Mouse (Mus musculus): ENCODE data around the gene Kcnn4.

The Kcnn4 gene

DNA sequence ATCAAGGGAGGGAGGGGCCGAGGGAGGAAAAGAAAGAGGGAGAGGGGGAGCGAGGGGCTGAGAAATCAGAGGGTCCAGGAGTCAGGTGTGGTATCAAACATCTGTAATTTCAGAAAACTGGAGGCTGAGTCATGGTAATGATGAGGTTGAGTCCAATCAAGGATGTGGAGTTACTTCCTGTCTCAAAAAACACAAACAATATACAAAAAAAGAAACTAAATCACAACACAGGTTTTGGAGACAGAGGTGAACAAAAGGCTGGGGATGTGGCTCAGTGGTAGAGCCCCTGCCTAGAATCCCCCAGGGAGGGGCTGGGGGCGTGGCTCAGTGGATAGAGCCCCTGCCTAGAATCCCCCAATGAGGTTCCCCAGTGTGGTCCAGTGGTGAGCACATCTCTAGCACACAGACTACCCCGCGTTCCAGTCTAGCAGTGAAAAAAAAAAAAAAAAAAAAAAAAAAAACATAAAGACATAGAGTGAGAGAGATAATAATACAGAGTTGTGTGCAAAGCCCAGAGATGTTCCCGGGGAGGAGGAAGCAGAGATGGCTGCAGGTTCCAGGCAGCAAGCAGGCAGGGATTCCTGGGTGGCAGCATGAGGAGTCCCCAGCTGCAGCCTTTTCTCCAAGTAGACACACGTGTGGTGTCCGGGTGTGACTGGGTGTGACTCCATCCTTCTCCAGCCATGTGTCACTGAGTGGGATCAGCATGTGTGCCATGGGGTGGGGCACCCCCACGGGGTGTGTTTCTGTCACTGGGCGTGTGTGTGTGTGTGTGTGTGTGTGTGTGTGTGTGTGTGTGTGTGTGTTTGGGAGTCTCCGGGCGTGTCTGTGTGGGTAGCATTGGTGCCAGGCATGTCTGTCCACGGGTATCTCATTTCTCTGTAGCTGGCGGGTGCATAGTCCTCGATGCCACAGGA, 3.1 kb upstream of the Kcnn4 start:
- DNase-seq (ENCODE audit: low spot score in 2 of 2) = no peak

DNA sequence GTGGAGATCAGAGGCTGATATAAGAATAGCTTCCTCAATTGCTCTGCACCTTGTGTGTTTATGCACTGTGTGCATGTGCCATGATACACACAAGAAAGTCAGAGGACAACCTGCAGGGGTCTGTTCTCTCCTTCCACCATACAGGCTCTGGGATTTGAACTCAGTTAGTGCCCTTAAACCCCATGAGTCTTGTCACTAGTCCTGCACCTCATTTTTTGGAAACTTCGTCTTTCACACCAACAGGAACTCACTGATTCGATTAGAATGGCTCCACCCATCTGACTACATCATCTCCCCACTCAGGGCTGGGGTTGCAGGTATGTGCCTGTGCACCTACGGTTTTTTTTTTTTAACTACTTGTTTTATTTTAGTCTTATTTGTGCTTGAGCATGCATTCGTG, 1.8 kb upstream of the Kcnn4 start:
- DNase-seq (ENCODE audit: low spot score in 2 of 2) = no peak

DNA sequence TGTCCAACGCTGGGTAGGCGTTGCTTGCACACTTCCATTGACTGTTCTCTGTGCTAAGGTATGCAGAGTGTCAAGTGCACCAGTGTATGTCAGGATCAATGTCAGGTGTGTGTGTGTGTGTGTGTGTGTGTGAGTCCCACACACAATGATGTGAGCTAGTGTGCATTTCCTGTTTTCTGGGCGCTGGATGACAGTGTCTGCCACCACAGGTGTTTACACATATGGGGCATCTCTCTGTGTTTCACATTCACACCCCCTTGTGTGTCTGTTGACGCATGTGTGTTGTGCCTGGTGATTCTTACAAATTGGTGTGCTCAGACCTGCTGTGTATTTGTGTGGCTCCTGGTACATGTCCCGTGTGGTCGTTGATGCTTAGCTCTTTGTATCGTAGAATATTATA, 1.1 kb upstream of the Kcnn4 start:
- no peak for DNase-seq (ENCODE audit: low spot score in 2 of 2)

DNA sequence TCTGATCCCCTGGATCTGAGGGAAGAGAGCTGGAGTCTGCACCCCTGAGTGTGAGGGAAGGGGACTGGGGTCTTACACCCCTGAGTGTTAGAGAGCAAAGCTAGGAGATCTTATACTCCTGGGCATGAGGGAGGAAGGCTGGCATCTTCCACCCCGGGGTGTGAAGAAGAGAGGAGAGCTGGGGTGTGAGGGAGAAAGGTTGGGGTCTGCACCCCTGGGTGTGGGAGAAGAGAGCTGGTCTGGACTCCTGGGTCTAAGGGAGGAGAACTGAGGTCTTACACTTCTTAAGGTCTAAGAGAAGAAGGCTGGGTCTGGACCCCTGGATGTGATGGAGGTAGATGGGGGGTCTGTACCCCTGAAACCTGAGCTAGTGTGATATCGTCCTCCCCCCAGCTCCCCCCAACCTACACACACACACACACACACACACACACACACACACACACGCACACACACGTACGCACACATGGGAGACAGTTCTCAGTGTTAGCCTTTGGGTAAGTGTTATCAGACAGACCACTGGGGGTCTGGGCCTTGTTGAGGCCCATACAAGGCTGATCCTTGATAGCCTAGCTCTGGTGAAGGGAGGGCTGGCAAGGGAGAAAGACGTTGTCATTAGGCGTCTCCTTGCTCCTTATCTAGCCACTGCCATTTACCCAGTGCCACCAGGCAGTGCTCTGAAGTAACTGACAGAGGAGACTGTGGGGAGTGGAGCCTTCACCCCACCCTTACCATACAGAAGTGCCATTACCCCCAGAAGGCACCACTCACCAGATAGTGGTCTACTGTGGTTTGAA, 1.1 kb downstream of the Kcnn4 start:
- peak; percentile 79 to 86 for DNase-seq (ENCODE audit: low spot score in 2 of 2)

DNA sequence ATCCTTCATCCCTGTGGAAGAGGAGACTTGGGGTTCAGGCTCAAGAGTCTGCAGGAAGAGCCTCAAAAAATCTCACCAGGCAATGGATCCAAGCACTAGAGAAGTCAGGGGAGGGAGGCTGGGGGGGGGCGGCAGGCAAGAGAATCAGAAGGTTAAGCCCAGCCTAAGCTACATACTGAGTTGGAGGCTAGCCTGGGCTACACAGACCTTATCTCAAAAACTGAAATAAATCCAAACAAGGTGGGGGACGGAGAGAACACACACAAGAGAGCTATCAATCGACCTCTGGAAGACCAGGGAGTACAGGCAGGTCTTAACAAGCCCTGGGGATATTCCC, 1.7 kb downstream of the Kcnn4 start:
- no peak for DNase-seq (ENCODE audit: low spot score in 2 of 2)

DNA sequence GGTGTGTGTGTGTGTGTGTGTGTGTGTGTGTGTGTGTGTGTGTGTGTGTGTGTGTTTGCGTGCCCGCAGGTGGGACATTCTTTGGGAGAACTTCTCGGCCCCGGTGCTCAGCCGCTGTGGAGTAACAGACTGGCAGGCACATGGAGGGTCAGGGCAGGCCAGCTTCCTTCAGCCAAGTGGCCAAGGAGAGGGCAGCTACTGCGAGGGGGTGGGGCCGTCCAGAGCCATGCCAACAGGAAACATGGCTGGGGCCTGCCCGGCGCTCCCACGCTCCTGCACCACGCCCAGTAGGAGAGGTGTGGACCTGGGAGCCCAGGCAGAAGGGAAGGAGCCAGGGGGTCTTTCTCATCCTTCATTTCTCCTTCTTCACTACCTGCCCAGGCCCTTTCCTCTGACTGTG, 2.2 kb downstream of the Kcnn4 start:
- peak; percentile 78 to 88 for DNase-seq (ENCODE audit: low spot score in 2 of 2)

DNA sequence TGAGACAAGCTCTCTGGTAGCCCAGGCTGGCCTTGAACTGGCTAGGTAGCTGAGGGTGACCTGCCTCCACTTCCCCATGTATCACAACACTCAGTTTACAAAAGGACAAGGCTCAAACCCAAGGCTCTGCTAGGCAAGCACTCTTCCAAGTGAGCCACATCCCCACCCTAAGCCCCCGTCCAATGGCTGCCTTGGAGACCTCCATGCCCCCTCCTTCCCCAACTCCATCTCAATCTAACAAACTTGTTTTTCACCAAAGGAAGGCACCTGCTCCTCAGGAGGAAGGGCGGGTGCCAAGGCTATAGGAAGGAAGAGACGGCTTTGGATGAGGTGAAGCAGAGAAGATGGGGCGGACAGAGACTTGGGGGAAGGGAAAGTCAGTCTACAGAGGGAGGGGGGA, 2.7 kb downstream of the Kcnn4 start:
- DNase-seq (ENCODE audit: low spot score in 2 of 2) = peak in 1 of 2 experiments; percentile 75

DNA sequence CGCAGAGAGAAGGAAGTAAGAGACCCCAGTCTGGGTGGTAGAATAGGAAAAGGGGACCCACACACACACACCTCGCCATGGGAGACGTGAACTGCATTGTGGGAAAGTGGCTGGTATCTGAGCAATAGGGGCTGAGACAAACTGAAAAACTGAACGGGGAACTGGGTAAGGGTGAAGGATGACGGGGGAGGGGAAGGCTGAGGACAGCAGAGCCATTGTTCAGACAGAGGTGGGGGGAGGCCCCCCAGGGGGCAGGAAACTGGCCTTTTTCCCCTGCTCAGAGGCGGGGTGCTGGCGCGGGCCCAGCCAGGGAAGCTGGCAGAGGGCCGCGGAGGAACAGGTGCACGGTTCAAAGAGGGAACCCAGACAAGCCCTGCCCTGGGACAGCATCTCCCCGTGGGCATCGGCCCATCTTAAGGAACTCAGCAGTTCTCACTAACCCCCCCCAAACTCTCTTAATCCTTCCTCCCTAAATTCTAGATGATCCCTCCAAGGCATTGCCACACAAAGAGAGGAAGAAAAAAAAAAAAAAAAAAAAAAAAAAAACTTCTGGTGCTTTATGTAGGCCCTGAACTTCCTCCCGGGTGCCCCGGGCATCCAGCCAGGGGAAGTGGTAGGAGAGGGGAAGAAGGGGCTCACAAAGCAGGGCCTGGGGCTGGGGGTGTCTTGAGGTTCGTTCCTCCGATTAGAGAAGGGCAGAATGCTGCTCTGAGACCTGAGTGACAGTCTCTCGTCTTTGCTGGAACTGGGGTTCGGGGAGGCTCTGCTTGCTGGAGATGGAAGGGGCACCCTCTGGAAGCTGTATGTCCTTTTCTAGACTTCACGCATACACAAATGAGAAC, 3.7 kb downstream of the Kcnn4 start:
- peak; percentile 78 to 88 for DNase-seq (ENCODE audit: low spot score in 2 of 2)

DNA sequence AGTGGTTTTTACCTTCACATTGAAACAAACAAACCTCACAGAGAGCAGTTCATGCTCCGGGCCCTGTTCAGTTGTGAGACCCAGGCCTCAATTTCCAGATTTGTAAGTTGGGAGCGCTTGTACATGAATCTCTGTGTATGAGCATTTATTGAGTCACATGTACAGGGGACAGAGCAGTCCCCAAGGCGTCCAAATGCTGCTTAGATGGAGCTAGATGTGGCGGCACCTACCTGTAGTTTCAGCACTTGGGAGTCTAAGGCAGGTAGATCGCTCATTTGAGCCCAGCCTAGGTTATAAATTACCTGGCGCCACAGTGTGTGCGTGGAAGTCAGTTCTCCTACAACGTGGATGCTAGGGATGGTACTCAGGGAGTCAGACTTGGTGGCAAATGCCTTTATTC, 6.4 kb downstream of the Kcnn4 start:
- DNase-seq (ENCODE audit: low spot score in 2 of 2) = no peak

DNA sequence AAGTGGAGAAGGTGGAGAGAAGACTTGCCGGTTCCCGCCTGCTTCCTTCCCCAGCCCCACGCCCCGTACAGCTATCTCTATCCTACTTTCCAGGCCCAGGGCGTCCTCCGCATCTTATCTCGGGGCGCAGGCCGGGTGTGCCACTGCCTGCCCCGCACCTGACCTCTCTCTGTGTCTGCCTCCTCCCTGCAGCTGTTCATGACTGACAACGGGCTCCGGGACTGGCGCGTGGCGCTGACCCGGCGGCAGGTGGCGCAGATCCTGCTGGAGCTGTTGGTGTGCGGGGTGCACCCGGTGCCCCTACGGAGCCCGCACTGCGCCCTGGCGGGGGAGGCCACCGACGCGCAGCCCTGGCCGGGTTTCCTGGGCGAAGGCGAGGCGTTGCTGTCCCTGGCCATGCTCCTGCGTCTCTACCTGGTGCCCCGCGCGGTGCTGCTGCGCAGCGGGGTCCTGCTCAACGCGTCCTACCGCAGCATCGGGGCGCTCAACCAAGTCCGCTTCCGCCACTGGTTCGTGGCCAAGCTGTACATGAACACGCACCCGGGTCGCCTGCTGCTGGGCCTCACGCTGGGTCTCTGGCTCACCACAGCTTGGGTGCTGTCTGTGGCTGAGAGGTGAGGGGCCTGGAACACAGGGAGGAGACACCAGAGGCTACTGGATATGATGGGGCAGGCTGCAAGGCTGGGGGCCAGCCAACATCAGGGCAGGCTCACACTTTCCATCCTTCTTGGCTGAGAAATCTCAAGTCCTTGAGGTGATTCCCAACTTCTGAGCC, 7.2 kb downstream of the Kcnn4 start:
- DNase-seq (ENCODE audit: low spot score in 2 of 2) = peak; percentile 94

DNA sequence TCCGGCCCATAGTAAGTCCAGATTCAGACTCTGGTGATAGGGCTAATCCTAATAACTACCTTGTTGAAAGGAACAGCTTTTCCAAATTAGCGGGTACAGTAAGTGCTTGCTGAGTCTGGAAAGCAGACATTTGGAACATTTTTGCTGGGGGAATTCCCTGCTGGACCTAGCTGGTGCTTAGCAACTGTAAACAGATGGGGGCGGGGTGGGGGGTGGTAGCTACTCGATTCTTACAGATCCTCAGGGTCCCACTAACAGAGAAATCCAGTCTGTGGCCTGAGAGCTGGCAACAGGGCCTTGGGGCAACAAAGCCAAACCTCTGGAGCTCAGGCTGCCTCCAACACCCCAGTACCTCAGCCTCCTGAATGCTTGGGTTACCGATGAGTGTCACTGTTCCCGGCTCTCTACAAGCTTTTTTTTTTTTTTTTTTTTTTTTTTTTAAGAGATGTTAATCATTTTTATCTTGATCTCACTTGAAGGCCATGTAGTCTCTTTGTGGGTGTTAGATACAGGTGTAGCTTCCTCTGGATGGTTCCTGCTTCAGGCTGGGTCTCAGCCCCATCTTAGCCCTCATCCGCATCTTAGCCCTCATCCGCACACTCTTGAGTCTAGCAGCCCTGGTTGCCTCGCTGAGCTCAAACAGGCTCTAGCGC, 8.1 kb downstream of the Kcnn4 start:
- DNase-seq (ENCODE audit: low spot score in 2 of 2) = peak in 1 of 2 experiments; percentile 63

DNA sequence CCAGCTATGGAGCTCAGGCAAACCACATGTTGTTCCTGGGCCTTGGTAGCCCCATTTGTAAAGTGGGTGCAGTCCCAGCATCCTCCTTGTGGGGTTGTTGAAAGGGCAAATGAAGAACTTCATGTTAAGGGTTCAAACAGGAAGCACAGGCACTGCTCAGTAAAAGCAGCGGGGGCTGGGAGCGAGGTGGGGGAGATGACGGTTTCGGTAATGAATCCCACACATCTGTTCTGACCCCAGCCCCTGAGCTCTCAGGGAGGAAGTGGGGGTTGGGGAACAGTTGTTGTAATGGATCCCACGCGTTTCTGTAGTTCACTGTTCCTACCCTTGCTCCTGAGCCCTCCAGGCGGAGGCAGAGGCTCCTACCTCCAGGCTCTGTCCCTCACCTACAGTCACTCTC, 9.9 kb downstream of the Kcnn4 start:
- peak in 1 of 2 experiments; percentile 76 for DNase-seq (ENCODE audit: low spot score in 2 of 2)

DNA sequence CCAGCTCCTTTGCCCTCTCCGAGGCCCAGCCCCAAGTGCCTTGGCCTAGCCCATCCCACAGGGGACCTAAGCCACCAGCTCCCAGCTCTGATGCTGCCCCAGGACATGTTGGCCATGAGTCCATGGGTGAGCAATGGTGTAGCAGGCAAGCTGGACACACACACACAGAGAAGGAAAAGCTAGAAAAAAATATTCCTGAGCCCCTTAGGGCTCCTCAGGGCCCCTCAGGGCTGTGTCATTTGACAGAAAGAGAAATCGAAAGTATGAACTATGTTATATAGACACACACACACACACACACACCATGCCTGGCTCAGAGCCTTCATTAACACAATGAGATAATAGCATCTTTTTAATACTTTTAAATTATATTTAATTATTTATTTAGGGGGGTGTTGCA, 10.3 kb downstream of the Kcnn4 start:
- DNase-seq (ENCODE audit: low spot score in 2 of 2) = no peak

DNA sequence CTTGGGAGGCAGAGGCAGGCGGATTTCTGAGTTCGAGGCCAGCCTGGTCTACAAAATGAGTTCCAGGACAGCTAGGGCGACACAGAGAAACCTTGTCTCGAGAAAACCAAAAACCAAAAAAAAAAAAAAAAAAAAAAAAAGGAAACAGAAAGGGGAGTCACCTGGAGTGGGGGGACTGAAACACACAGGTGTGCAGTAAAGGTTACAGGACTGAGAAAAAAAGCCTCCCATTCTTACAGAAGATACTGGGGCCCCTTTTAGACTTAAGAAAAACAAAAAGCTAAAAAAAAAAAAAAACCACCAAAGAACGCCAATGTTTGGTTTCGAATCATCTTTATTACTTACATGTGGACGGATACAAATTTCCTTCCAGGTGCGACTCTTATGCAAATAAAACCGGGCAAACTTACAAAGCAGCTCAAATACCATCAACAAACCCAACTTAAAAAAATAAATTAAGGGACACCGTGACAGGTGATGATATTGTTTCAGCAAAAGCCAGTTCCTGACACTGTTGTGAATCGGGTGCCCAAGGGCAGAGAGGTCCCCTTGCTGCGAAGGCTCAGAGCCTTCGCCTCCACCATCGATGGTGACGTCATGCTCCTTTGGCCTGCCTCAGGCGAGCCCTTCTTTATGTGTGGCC, 12.8 kb downstream of the Kcnn4 start:
- DNase-seq (ENCODE audit: low spot score in 2 of 2) = no peak

DNA sequence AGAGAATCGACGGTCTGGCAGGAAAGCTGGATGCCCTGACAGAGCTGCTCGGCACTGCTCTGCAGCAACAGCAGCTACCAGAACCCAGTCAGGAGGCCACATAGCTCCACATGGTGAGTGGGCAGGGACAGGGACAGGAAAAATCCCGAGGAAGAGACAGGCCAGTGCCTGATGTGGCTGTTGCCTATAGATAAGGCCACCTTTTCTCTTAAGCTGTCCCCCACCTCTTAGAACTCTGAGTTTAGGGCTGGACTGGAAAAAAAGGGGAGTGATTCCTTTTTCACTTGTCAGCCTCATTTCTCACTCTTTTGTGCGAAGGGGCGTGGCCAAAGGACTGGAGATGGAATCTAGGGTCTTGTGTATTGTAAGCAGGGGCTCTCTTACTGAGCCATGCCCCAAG, 14.0 kb downstream of the Kcnn4 start:
- no peak for DNase-seq (ENCODE audit: low spot score in 2 of 2)

DNA sequence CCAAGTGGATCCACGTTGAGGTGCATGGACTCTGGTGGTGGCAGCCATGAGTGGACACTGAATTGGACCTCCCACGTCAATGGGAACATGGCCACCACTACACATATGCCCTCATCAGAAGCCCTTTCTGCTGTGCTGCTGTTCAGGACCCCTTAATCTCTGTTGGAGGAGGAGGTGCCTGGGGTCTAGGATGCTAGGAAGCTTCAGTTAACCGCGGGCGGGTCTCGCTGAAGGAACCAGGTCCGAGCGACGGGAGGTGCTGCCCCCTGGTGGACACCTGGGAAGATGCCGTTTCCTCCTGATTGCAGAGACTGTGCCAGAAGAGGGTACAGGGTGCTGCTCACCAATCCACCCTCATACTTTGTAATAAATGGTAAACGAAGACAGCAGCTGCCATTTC, 14.8 kb downstream of the Kcnn4 start:
- DNase-seq (ENCODE audit: low spot score in 2 of 2) = peak; percentile 81 to 96

DNA sequence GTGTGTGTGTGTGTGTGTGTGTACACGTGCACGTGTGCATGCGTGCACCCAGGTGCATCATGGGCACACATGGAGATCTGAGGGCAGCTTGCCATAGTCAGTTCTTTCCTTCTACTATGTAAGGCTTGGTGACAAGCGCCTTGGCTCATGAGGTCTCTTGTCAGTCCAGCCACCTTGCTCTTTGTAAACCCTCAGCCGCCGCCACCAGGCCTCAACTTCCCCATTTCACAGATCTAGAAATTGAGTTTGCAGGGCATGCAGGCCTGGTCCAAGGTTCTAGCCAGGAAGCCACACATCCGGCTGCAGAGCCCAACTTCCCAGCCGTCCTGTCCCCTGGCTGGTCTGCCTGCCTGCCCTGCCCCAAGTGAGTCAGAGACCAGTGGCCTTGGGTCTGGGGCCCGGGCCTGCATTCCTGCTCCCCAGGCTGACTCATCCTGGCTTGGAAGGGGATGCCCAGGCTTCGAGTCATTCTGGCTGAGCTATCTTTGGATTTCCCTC, 17.0 kb downstream of the Kcnn4 start:
- DNase-seq (ENCODE audit: low spot score in 2 of 2) = no peak

DNA sequence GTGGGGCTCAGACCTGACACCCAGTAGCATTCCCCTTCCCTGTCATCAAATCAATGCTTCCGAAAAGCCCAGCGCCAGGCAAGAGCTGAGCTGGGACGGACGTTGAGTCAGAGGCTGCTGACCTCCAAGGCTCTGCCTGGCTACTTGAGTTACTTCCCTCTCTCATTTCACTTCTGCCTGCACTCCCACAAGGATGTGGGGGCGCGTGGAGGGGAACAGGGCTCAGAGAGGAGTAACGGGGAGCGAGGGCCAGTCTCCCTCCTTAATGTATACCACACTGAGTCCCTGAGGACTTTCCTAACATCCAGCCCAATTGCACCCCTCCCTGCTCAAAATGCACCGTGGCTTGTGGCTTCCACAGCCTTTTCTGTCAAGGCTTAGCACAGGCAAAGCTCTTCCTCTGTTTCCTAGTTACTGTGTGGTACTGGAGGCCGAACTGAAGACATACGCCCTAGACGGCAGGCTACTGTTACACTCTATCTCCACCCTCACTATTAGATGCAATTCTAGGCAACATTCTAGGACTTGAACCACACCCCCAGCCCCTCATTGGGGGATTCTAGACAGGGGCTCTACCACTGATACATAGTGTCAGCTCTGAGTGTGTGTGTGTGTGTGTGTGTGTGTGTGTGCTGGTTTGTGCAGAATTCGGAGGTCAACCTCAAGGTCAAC, 19.6 kb downstream of the Kcnn4 start:
- DNase-seq (ENCODE audit: low spot score in 2 of 2) = no peak

DNA sequence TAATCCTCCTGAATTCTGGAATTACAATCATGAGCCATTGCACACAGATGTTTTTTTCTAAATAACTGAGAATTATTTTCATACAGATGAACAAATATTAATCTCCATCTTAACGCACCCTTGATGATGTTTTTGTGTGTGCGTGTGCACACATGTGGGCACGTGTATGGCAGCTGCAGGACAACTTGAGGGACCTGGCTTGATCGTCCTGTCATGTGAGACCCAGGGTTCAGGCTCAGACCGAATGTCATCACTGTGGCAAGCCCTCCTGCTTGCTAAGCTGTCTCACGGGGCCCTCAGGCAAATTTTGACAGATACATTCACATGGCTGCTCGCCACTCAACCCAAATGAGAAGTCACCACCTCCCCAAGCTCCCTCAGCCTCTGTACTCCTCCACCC, 20.4 kb downstream of the Kcnn4 start:
- no peak for DNase-seq (ENCODE audit: low spot score in 2 of 2)

DNA sequence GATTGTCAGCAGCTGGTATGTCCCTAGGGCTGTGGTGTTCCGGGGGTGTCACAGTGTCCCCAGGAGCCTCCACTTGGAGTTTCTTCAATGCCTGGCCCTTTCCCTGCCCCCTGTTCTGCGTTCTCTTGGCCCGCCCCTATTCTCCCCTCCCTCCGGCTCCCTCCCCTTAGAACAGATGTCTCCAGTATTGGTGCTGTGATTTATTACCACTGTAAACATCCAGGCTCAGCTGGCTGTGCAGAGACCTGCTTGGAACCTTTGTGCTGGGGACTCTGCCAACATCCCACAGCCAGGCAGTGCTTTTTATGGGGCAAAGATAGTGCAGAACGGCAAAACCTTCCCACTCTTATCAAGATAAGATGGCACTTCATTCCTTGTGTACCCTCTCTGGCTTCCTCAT, 21.0 kb downstream of the Kcnn4 start:
- no peak for DNase-seq (ENCODE audit: low spot score in 2 of 2)
